Mouse (Mus musculus): ENCODE data around the gene Gm4981. TPM values are rescaled to one million over a fixed set of nuclear protein-coding genes. Genes with fewer than 3 reads are reported as not detected.
"Not testable (repeated sequence)": the region's sequence is repeated elsewhere in the genome, so short reads cannot be mapped to it uniquely, and the experiment has no call there.

Gene Gm4981
- total RNA-seq, 2 experiments from 2014 or later = not detected

GRCm38 (mm10) chr10:58223972-58224805 is 12.3 kb downstream of the Gm4981 start:
- ATAC-seq (replicated peaks; ENCODE audit: low FRiP score, poor library complexity, severe bottlenecking) = not testable (repeated sequence)

- ATAC-seq (replicated peaks; ENCODE audit: low FRiP score, poor library complexity, severe bottlenecking) = not testable (repeated sequence)
Observed at GRCm38 (mm10) chr10:58223161-58223560, 13.3 kb downstream of the Gm4981 start.

DNA sequence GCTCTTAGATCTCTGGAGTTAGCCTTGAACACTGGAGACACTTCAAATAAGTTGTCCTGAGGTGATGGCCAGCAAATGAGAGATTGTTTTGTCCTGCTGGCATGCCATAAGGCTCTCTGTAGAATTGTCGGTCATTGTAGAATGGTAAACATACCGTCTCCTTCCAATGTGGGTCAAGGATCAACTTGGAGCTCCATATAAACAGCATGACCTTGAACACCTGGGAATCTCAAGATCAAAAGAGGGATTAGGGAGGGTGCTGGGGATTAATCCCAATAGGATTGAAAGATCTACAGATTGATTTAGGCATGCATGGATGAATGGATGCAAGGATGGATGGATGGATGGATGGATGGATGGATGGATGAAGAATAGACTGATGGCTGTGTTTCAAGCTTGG is 14.9 kb downstream of the Gm4981 start:
- not testable (repeated sequence) for ATAC-seq (replicated peaks; ENCODE audit: low FRiP score, poor library complexity, severe bottlenecking)

DNA sequence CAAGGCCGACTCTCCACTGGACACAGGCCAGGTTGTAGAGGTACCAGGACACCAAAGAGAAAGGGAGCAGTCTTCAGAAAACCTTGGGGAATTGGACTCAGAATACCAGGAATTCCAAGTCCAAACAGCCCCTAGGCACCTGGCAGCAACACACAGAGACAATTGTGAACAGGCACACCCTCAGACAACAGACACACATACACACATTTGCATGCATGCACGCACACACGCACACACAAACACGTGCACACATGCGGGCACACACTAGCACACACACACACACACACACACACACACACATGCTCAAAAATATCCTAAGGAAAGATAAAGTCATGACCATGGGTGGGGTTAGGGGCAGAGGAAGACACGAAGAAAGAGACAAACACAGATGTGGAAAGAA is 15.8 kb downstream of the Gm4981 start:
- ATAC-seq (replicated peaks; ENCODE audit: low FRiP score, poor library complexity, severe bottlenecking) = no peak

DNA sequence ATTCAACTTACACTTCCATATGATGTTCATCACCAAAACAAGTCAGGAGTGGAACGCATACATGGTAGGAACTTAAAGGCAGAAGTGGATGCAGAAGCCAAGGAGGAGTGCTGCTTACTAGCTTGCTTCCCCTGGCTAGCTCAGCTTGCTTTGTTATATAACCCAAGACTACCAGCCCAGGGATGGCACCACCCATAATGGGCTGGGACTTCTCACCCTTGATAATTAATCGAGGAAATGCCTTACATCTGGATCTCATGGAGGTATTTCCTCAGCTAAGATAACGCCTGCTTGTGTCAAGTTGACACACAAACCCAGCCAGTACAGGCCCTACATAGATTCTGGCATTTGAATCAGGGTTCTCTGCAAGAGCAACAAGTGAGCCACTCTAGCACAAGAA is 19.1 kb downstream of the Gm4981 start:
- ATAC-seq (replicated peaks; ENCODE audit: low FRiP score, poor library complexity, severe bottlenecking) = no peak

- no peak for ATAC-seq (replicated peaks; ENCODE audit: low FRiP score, poor library complexity, severe bottlenecking)
Observed at GRCm38 (mm10) chr10:58215353-58215752, 21.1 kb downstream of the Gm4981 start.

DNA sequence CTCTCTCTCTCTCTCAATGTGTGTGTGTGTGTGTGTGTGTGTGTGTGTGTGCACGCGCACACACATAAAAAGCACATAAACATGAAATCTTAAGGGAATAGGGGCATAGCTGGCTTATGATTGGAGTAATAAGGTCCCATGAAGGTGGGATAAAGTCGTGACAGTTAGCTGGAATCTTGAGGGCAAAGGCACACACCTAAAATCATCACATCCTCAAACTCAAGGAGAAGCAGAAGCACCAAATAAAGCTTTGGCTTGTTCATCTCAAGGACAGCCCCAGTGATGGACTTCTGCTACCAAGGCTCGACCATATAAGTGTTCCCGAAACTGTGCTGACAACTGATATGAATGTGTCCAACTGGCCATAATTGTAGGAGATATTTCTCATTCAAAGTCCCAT is 21.6 kb downstream of the Gm4981 start:
- no peak for ATAC-seq (replicated peaks; ENCODE audit: low FRiP score, poor library complexity, severe bottlenecking)

DNA sequence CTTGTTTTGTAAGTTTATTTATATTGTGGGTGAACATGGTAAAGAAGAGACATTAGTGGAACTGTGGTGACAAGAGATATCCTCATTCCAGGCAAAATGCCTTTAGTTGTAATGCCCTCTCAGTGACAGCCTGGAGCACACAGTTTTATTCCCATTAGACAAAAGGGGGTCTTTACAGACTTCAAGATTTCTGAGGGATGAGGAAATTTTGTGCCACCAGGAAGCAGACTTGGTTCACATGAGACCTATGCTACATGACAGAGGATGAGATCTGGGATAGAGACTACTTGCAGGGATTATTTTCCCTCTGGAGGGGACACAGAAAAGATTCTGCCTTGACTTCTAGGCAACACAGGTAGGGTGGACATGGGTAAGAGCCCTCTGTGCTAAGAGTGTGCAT is 22.0 kb downstream of the Gm4981 start:
- no peak for ATAC-seq (replicated peaks; ENCODE audit: low FRiP score, poor library complexity, severe bottlenecking)

- ATAC-seq (replicated peaks; ENCODE audit: low FRiP score, poor library complexity, severe bottlenecking) = no peak
Observed at GRCm38 (mm10) chr10:58212230-58212629, 24.3 kb downstream of the Gm4981 start.

GRCm38 (mm10) chr10:58211213-58211612 is 25.3 kb downstream of the Gm4981 start:
- ATAC-seq (replicated peaks; ENCODE audit: low FRiP score, poor library complexity, severe bottlenecking) = no peak

DNA sequence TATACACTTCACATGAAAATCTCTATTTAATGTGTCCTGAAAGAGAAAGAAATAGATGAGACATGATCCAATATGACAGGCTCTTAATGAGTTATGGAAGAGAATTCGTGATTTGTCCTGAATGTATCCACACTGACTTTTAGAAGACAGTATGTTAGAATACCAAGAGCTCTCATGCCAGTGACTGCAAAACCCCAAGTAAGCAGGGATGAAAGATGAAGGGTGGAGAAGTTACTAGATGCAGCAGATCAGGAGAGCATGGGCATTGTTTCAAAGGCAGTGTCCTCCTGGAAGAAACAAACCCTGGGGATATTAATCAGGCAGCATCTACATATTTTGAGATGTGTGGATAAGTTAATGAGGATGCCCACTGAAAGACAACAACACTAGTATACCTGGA is 26.0 kb downstream of the Gm4981 start:
- no peak for ATAC-seq (replicated peaks; ENCODE audit: low FRiP score, poor library complexity, severe bottlenecking)

GRCm38 (mm10) chr10:58209710-58210467 is 26.6 kb downstream of the Gm4981 start:
- ATAC-seq (replicated peaks; ENCODE audit: low FRiP score, poor library complexity, severe bottlenecking) = no peak

- ATAC-seq (replicated peaks; ENCODE audit: low FRiP score, poor library complexity, severe bottlenecking) = no peak
Observed at GRCm38 (mm10) chr10:58206639-58207404, 29.7 kb downstream of the Gm4981 start.

DNA sequence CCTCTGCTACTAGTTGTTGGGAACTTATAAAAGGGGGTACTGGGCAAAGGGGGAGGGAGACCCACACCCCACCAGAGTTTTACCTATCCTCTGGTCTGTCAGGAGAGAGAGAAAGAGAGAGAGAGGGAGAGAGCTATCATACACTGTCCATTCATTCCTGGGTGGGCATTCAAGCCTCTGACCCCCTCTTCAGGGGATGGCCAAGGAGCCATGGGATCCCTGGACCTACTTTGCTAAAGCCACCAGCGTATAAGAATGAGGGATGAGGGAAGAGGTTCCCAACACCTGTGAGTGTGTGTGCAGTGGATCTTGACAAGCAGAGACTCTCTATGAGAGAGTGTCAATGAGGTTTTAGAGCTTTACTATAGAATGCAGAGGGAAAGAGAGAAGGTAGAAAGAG is 30.5 kb downstream of the Gm4981 start:
- ATAC-seq (replicated peaks; ENCODE audit: low FRiP score, poor library complexity, severe bottlenecking) = no peak

Other genes with a start within 250 kb of the Gm4981 start
- not detected in 2 replicates for gene AW822073, start 11.8 kb downstream of the Gm4981 start, total RNA-seq (2015; ENCODE audit: low replicate concordance)
- not detected in 2 replicates for gene AW822073, start 11.8 kb downstream of the Gm4981 start, total RNA-seq (2017; ENCODE audit: low replicate concordance)
- not detected in 2 replicates for gene Duxf3, start 4.0 kb downstream of the Gm4981 start, total RNA-seq (2015; ENCODE audit: low replicate concordance)
- gene Duxf3, start 4.0 kb downstream of the Gm4981 start, total RNA-seq (2017; ENCODE audit: low replicate concordance) = not detected in 2 replicates
- gene Gcc2, start 18.8 kb upstream of the Gm4981 start, total RNA-seq (2015; ENCODE audit: low replicate concordance) = 6.0 and 16.9 TPM in 2 replicates
- gene Gcc2, start 18.8 kb upstream of the Gm4981 start, total RNA-seq (2017; ENCODE audit: low replicate concordance) = 8.5 and 23.1 TPM in 2 replicates
- gene Lims1, start 86.8 kb upstream of the Gm4981 start, total RNA-seq (2015; ENCODE audit: low replicate concordance) = 54.8 and 59.8 TPM in 2 replicates
- 29.2 and 32.8 TPM in 2 replicates for gene Lims1, start 86.8 kb upstream of the Gm4981 start, total RNA-seq (2017; ENCODE audit: low replicate concordance)
- gene Ranbp2, start 210.2 kb upstream of the Gm4981 start, total RNA-seq (2015; ENCODE audit: low replicate concordance) = 108 and 114 TPM in 2 replicates
- gene Ranbp2, start 210.2 kb upstream of the Gm4981 start, total RNA-seq (2017; ENCODE audit: low replicate concordance) = 164 and 178 TPM in 2 replicates